Mouse (Mus musculus) embryonic fibroblast, embryonic 13.5 days (primary cell): ENCODE data around the gene Rassf7. TPM values are rescaled to one million over a fixed set of nuclear protein-coding genes. Genes with fewer than 3 reads are reported as not detected.

Source experiments
- H3K27ac ChIP-seq: 2 replicates; pipeline ENCODE4 v1.5.1; 2012; ENCODE audit warnings: low read length, control low read depth, inconsistent platforms; ENCODE audit not compliant: insufficient read depth
- H3K4me1 ChIP-seq: 2 replicates; pipeline ENCODE4 v1.6.1; 2011; ENCODE audit warnings: low read length; ENCODE audit not compliant: control insufficient read depth, insufficient read depth
- H3K4me3 ChIP-seq: 2 replicates; pipeline ENCODE4 v1.5.1; 2011; ENCODE audit warnings: mild to moderate bottlenecking, control low read depth, low read length; ENCODE audit not compliant: insufficient read depth
- CTCF ChIP-seq: IDR thresholded peaks from 2 replicates; pipeline ENCODE4 v1.5.1; 2011; ENCODE audit warnings: mild to moderate bottlenecking, control low read depth, low read length, moderate library complexity, borderline replicate concordance; ENCODE audit not compliant: insufficient read depth
- POLR2A ChIP-seq: IDR thresholded peaks from 2 replicates; pipeline ENCODE4 v1.6.1; 2011; ENCODE audit warnings: low read depth, mild to moderate bottlenecking, control low read depth, low read length, moderate library complexity
- polyA plus RNA-seq: library from polyadenylated mRNA; stranded (reverse); fragments of >200 nt; gene quantifications from 2 replicates; pipeline ENCODE4 v1.2.4, GENCODE M21; 2011; ENCODE audit warnings: low read depth; ENCODE audit not compliant: missing spikeins, insufficient read length

The Rassf7 gene
- polyA plus RNA-seq, 1 experiment: 5.8 TPM

DNA sequence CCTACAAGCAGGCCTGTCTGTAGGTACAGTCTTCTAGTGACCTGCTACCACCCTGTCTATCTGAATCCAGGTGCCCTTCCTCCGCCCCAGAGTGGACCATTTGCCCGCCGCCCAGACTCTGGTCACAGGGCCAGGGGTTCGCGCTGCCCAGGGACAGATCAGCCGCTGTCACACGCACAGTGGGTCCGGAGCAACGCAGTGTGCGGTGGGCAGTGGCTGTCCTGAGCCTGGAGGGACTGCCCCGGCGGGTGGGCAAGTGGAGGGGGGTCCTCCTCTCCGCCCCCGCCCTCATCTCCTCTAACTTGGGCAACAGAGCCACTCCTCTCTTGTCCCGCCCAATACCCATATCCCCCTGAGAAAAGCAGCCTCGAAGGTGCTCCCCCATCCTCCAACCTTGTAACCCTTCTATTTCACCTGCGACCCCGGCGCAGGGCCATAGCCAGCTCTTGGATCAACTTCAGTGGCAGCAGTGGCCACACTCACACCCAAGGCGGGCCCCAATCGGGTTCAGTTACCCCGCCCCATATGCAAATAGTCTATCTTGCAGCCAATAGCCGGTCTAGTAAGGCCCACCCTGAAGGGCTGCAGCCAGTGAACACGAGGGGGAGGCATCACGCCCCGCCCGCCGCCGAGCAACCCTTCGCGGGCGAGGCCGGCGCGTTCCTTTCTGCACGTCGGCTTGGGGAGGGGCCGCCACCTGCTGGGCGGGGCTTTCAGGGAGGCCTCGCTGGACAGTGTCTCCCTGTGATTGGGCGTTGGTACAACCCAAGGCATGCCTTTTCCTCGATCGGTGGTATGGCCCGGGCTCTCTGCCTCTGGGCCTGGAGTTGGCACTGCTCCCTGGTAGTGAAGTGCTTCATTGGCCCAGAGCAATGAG is 5.8 kb downstream of the Rassf7 start:
- Histone ChIP-seq H3K4me1 (peaks cover 3% of the 10 kb centered on the region; the same call in 1 of the 2 replicates), H3K4me3 (peak overlapping the region; percentile 42), H3K27ac (no peak overlapping the region)
- TF ChIP-seq CTCF: no peak
- TF ChIP-seq POLR2A: peak; percentile 67

DNA sequence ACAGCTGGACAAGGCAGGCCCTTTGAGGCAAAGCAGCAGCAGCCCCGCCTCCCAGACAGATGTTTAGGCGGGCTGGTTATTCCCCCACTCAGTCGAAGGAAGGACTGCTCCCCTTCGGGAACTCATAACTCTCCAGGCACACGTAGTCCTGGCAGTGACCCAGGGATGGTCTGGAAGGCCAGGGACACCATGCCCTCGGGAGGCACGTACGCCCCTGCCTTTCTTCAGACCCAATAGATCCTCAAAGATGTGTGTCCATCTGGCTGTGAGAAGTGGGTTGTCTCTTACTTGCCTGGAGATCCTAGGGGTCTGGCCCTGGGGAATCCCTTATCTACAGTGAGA is 6.4 kb downstream of the Rassf7 start:
- TF ChIP-seq CTCF: no peak
- TF ChIP-seq POLR2A: peak; percentile 78
- H3K4me3 ChIP-seq: no peak overlapping the region
- H3K27ac ChIP-seq: peak overlapping the region; percentile 29

DNA sequence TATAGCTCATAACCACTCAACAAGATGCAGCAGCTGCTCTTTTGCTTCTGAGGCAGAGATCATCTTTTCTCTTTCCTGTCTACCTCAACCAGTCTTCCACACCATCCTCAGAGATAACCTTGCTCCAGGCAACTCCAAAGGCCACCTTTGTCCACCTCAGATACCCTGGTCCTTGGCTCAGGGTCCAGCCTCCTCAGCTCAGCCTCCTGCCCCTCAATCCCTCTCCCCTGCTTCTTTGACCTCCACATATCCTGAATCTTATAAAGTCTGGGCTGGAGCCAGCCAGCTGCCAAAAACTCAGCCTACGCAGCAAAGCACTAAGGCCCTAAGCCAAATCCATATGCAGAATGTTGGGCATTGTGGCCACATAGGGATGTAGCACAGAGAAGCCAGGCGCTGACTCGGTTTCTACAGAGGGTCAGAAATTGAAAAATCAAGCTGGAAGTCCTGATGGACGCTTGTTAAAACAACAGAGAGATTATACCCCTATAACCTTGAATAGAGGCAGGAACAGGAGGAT is 7.1 kb downstream of the Rassf7 start:
- H3K4me1 ChIP-seq: peaks cover 3% of the 10 kb centered on the region; the same call in 1 of the 2 replicates
- no peak overlapping the region for H3K27ac ChIP-seq
- H3K4me3 ChIP-seq: no peak overlapping the region
- TF ChIP-seq POLR2A (no peak), CTCF (no peak)

More for the DNA sequence above, 6.4 kb downstream of the Rassf7 start:
- peaks cover 3% of the 10 kb centered on the region; the same call in 1 of the 2 replicates for H3K4me1 ChIP-seq

DNA sequence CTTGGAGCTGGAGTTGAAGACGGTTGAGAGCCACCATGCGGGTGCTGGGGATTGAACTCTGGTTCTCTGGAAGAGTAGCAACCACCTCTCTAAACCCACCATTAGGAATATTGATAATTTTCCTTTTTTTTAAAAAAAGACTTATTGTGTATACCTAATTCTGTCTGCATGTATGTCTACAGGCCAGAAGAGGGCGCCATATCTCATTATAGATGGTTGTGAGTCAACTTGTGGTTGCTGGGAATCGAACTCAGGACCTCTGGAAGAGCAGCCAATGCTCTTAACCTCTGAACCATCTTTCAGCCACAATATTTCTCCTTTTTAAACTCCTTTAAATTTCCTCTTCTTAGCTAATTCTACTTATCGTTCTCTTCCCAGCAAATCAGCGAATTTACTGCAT is 10.9 kb downstream of the Rassf7 start:
- Histone ChIP-seq H3K27ac (no peak overlapping the region), H3K4me3 (no peak overlapping the region), H3K4me1 (peaks cover 3% of the 10 kb centered on the region; the same call in 1 of the 2 replicates)
- no peak for TF ChIP-seq CTCF
- TF ChIP-seq POLR2A: no peak

DNA sequence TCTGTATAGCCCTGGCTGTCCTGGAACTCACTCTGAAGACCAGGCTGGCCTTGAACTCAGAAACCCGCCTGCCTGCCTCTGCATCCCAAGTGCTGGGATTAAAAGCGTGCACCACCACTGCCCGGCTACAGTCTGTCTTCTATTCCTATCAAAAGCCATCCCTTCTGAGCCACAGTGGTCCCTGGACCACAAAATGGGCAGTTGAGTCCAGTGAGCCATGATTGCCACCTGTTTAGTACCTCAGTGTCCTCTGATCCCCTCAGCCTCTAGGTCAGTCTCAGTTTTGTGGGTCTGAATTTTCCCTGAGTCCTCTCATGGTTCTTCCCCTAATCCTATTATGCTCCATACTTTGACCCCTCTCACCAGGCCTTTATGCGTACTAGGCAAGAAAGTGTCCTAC is 12.1 kb downstream of the Rassf7 start:
- H3K4me1 ChIP-seq: no peaks in the 10 kb centered on the region
- TF ChIP-seq POLR2A: no peak
- no peak for TF ChIP-seq CTCF
- no peak overlapping the region for H3K4me3 ChIP-seq
- no peak overlapping the region for H3K27ac ChIP-seq

DNA sequence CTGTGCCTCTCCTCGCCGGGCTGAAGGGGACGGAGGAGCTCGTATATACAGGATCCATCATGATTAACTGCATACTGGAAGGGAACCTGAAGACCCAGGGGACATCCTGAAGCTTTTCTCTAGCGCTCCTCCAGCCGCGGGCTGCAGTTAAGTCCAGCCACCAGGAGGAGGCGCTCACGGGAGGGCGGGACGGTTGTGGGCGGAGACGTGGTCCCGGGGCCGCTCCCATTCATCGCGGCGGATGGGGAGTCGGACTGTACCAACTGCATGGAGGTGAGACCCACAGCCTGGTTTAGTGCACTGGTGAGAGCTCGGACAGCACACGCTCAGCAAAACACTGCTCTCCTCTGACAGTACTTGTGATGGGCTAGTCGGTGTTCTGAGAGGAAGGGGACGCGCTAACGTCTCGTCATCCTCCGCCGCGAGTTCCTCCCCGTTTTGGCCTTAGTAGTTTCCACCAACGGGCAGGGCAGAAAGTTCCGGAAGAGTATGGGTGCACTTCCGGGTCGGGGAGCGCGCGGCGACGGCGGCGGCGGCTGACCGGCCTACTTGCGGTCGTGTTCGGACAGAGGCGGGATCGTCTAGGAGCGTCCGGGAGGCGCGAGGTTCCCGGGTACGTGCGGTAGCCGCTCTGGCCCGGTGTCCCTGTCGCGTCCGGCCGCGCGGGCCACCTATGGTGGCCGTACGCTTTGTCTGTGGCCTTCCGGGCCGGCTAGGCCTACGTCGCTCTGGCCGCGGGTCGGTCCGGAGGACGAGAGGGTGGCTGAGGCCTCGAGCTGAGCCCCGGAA is 12.8 kb downstream of the Rassf7 start, which contains the start of gene Phrf1:
Phrf1 (plus strand) TSS at position 506 of the 789 bp plus-strand sequence.
- H3K4me3 ChIP-seq: peak within 1 kb of the TSS; percentile 97
- H3K27ac ChIP-seq: peak within 1 kb of the TSS; percentile 80
- H3K4me1 ChIP-seq: no peaks in the 10 kb centered on the region
- TF ChIP-seq POLR2A (peak; percentile 66), CTCF (peak; percentile 90)

DNA sequence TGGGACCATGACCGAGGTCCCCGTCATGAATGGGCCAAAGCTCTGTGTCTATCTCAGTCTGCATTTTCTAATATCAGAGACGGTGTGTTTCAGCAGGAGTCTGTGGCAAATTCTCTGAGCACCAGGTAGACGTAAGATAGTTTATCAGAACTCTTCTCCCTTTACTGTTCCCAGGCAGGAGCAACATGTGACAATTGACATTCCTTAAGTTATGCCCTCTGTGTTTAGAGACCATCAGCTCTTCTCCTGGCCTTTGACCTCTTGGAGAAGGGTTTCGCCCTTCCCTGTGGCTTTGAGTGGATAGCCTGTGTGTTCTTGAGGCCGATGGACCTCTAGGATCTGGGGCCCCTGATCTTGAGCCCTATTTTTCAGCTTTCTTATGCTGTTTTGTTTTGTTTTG is 14.0 kb downstream of the Rassf7 start:
- Histone ChIP-seq H3K27ac (no peak overlapping the region), H3K4me3 (peak overlapping the region; percentile 97), H3K4me1 (no peaks in the 10 kb centered on the region)
- TF ChIP-seq POLR2A (no peak), CTCF (no peak)

DNA sequence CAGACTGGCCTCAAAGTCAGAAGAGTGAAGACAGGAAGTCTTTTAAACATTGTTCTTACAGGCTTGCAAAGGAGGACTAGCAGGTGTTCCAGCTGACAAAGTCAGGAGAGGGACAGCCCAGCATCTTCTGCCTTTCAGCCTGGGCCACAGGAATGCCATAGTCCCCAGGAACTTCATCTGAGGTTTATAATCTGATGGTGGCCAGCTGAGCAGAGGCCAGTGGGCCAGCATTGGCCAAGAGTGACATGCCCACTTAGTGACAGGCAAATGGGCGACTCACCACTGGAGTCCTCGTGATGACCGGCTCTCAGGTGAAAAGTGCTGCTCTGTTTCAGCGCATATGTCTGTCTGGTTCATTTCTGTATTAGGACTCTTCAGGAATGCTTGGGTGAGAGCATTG is 14.9 kb downstream of the Rassf7 start:
- no peak for TF ChIP-seq POLR2A
- no peak for TF ChIP-seq CTCF
- no peak overlapping the region for H3K27ac ChIP-seq
- H3K4me3 ChIP-seq: 0 out of 2 replicates have a peak overlapping the region, but pooled peaks have one; percentile 3
- H3K4me1 ChIP-seq: no peaks in the 10 kb centered on the region

DNA sequence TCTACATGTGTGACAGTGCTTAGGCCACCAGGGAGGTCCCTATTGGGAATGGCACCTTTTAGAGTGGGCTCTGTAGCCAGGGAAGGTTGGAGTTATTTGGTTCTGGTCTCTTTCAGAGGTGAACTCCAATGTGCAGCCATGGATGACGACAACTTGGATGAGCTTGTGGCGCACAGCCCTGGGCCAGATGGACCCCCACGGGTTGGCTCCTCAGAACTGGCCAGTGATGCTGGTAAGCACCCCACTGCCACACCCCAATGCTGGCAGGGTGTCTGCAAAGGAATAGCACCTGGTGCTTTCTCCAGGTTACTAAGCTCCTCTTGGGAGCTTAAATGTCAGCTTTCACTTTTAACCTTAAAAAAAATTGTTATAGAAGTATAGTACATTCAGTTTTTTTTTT is 15.5 kb downstream of the Rassf7 start:
- Histone ChIP-seq H3K4me1 (no peaks in the 10 kb centered on the region), H3K4me3 (no peak overlapping the region), H3K27ac (no peak overlapping the region)
- TF ChIP-seq POLR2A: no peak
- TF ChIP-seq CTCF: no peak
